Mouse (Mus musculus) lung, adult 2 months (tissue): ENCODE measurements around the gene Gsta2. TPM values are rescaled to one million over a fixed set of nuclear protein-coding genes. Genes with fewer than 3 reads are reported as not detected.

Experiments used
- DNase-seq: peaks from one replicate; pipeline ENCODE4 v3.0.0; 2022
- H3K4me1 ChIP-seq: fragments of 200-500 bp; 2 replicates; pipeline ENCODE4 v1.6.1; 2011; ENCODE audit warnings: low read length; ENCODE audit not compliant: control insufficient read depth, insufficient read depth
- H3K4me3 ChIP-seq: fragments of 200-500 bp; replicated peaks from 2 replicates; pipeline ENCODE3; 2011; ENCODE audit warnings: low read depth, mild to moderate bottlenecking, control low read depth, low read length; ENCODE audit errors: extremely low read depth
- CTCF ChIP-seq: fragments of 200-500 bp; IDR thresholded peaks from 2 replicates; pipeline ENCODE4 v1.5.1; 2011; ENCODE audit warnings: mild to moderate bottlenecking, low read length, control low read depth; ENCODE audit not compliant: insufficient read depth
- POLR2A ChIP-seq: fragments of 200-500 bp; IDR thresholded peaks from 2 replicates; pipeline ENCODE4 v1.6.1; 2011; ENCODE audit warnings: low read depth, mild to moderate bottlenecking, control low read depth, low read length, borderline replicate concordance; ENCODE audit errors: extremely low read depth
- WGBS: fragments of 180-500 bp; shearing (Covaris S2); methylation state at CpG from one replicate; pipeline ENCODE4 v1.1.7; 2018; 5-methylcytosine and 5-hydroxymethylcytosine counted together
- polyA plus RNA-seq: library from polyadenylated mRNA; depleted of rRNA; stranded (reverse); fragments of >200 nt; gene quantifications from 2 replicates; pipeline ENCODE4 v1.2.3, GENCODE M21; 2012

Gene Gsta2
- polyA plus RNA-seq, 1 experiment = 5.0 TPM

DNA sequence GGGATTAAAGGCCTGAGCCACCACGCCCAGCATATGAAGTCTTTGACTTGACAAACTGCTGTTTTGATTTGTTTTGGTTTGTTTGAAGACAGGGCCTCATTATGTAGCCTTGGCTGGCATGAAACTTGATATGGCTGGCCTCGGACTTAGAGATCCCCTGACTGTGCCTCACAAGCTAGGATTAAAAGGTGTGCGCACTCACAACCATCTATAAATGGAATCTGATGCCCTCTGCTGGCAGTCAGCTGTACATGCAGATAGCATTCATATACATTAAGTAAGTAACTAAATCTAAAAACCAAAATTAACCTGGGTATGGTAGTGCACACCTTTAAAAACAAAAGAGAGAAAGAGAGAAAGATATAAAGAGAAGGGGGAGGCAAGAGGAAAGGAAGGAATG, 30.3 kb upstream of the Gsta2 start:
- Histone ChIP-seq H3K4me1 (no peaks in the 10 kb centered on the region), H3K4me3 (no peak overlapping the region)
- TF ChIP-seq CTCF (no peak), POLR2A (no peak)
- 51% methylated on average over 3 of the region's 3 CpGs for WGBS
- DNase-seq = peak; percentile 4

DNA sequence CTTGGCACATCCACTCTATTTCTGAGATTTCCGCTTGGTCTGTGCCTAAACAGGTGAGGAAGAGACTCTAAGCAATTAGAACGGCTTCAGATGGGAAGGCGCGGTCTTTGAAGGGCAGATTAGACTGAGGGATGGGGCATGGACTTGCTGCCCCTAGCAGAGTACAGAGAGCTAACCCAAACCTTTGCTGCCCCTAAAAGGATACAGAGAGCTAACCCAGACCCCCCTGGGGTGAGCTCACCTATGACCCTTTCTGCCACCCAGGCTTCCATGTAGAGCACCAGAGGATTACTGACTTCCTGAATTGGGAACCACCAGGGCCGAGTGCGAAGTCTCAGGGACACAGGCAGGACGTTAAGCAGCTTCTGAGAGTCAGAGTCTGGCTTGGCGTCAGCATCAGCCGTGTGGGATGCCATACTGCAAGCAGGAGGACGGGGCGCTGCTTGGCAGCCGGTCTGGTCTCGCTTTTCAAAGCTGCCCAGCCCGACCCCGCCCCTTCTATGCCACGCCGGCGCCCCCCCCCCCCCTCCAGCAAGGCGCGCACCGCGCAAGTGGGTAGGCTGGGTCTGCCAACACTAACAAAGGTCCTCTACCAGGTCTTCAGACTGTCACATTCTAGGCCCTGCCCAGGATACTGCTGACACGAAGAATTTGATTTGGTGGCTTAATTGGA, 22.7 kb upstream of the Gsta2 start, which contains the start of gene Ooep:
Gene Ooep, minus strand, starts transcription at position 613 of the 673 bp plus-strand sequence.
- DNase-seq = peak; percentile 4
- H3K4me1 ChIP-seq = no peaks in the 10 kb centered on the region
- WGBS = 5% methylated on average over 23 of the region's 23 CpGs
- H3K4me3 ChIP-seq = no peak within 1 kb of the TSS
- TF ChIP-seq POLR2A (no peak), CTCF (no peak)

DNA sequence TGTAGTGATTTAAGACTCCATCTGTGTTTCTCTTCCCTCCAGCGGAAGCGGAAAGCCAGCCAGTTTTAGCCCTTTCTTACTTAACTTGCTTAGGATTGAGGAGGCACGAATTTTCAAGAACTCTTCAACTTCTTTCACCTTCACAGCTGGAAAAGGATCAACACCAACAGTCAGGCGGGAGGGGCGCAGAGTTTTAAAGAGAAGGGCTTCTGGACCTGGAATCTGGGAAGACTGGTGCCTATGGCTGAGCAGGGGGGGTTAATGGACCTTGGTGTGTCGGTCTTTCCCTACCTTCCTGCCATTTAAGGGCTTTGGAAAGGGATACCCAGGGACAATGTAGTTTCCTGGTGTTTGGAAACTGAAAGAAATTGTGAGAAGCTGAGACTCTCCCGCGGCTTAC, 22.0 kb upstream of the Gsta2 start:
- no peak overlapping the region for H3K4me3 ChIP-seq
- TF ChIP-seq CTCF = no peak
- TF ChIP-seq POLR2A = no peak
- H3K4me1 ChIP-seq = no peaks in the 10 kb centered on the region
- peak; percentile 4 for DNase-seq
- 50% methylated on average over 8 of the region's 8 CpGs for WGBS

DNA sequence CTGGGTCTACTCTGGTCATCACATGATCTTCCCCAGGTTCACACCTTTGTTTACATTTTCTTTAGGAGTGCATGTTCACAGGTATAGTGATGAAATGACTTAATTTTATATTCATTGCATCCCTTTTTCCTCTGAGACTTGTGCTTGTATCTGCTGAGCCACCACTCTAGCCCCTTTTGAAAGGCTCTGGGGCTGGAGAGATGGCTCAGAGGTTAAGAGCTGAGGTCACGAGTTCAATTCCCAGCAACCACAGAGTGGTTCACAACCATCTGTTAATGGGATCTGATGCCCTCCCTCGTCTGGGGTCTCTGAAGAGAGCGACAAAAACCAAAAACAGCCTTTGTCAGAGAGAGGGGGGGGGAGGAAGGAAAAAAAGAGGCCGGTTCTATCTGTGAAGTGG, 19.9 kb upstream of the Gsta2 start:
- no peak for DNase-seq
- no peaks in the 10 kb centered on the region for H3K4me1 ChIP-seq
- no peak overlapping the region for H3K4me3 ChIP-seq
- TF ChIP-seq POLR2A (no peak), CTCF (no peak)
- WGBS = 88% methylated on average over 4 of the region's 4 CpGs

DNA sequence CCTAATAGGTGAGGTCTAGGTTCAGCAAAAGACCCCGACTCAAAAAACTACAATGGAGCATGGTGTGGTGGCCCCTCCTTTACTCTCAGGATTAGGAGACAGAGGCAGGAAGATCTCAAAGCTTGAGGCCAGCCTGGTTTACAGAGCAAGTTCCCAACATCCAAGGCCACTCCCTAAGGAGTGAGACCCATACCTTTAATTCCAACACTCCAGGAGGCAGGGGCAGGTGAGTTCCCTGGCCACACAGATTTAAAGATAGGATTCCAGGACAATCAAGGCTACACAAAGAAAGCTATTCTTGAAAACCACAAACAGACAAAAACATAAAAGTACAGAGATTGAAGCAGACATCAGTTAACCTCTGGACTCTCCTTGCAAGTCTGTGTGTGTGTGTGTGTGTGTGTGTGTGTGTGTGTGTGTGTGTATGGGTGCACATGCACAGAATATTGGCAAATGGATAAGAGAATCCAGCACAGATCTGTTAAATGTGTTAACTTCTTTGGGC, 19.3 kb upstream of the Gsta2 start:
- H3K4me1 ChIP-seq = no peaks in the 10 kb centered on the region
- TF ChIP-seq CTCF = no peak
- no peak for TF ChIP-seq POLR2A
- DNase-seq = no peak
- WGBS = 80% methylated on average over 1 of the region's 1 CpGs
- H3K4me3 ChIP-seq = no peak overlapping the region

DNA sequence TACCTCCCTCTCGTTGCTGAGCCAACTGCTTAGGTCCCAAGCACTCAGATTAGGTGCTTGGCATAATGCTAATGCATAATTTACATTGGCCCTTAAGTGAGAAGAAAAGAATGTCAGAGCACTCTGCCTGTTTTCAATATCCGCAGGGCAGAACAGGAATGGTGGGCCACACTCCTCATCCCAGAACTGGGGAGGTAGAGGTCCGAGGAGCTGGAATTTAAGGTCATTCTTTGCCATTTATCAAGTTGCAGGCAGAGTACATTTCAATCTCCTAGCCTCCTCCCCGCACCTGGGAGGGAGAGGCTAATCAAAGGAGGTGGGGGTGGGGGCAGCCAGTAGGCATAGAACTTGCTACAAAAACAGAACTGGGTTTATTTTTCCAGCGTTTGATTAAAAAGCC, 18.8 kb upstream of the Gsta2 start:
- no peak for TF ChIP-seq CTCF
- no peak for TF ChIP-seq POLR2A
- Histone ChIP-seq H3K4me3 (no peak overlapping the region), H3K4me1 (no peaks in the 10 kb centered on the region)
- 44% methylated on average over 5 of the region's 5 CpGs for WGBS
- DNase-seq = no peak

DNA sequence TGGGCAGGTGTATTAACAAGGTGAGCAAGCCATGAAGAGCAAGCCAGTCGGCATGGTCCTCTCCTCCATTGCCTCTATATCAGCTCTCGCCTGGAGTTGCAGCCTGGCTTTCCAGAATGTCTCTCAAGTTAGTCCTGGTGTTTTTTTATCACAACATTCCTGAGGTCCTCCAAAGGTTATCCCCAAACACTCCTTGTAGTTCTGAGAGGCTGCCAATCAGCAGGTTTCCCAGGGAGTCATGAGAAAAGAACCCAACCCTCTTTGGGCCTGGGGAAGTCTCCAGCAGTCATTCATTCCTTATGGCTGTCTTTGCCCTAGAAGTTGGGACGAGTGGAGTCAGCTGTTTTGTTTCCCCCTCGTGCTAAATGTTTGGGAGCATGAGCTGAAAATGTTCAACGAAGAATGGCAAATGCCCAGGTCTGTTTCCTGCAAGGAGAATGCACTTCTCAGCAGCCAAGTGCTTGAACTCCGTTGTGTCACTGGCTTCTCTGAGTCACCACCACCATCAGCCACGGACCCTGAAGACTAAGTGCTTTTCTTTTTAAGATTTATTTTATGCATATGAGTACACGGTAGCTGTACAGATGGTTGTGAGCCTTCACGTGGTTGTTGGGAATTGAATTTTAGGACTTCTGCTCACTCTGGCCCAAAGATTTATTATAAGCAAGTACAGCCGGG, 17.4 kb upstream of the Gsta2 start:
- 56% methylated on average over 10 of the region's 10 CpGs for WGBS
- TF ChIP-seq POLR2A (no peak), CTCF (no peak)
- H3K4me1 ChIP-seq = no peaks in the 10 kb centered on the region
- no peak overlapping the region for H3K4me3 ChIP-seq
- DNase-seq = no peak

DNA sequence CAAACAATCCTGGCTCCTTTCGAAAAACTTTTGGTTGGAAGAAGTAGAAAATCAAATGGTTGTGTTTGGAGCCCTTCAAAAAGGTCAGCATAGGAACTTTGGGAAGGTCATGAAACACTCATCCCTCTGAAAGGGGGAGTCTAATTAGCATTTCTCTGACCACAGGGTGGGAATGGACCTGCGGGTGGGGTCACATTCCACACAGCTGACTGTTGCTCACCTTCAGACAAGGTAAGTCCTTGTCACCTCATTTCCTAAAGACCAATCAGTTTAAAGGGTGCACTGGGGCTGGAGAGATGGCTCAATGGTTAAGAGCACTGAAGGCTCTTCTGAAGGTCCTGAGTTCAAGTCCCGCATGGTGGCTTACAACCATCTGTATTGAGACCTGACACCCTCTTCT, 15.9 kb upstream of the Gsta2 start:
- H3K4me1 ChIP-seq = no peaks in the 10 kb centered on the region
- TF ChIP-seq CTCF (no peak), POLR2A (no peak)
- H3K4me3 ChIP-seq = no peak overlapping the region
- 93% methylated on average over 3 of the region's 3 CpGs for WGBS
- no peak for DNase-seq

DNA sequence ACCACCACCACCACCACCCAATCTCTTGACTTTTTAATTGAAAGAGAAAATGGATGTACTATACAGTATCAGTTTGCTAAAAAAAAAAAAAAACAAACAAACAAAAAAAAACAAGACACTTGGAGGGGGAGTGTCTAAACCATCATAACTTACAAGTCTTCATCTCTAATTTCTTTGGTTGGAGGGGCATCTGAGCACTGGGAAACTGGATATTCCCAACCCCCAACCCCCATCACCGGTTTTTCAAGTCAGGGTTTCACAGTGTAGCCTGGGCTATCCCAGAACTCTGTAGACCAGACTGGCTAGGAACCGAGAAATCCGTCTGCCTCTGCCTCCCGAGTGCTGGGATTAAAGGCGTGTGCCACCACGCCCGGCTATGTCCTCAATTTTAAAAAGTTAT, 14.2 kb upstream of the Gsta2 start:
- WGBS = 92% methylated on average over 7 of the region's 7 CpGs
- Histone ChIP-seq H3K4me1 (no peaks in the 10 kb centered on the region), H3K4me3 (no peak overlapping the region)
- DNase-seq = no peak
- TF ChIP-seq POLR2A = no peak
- no peak for TF ChIP-seq CTCF

DNA sequence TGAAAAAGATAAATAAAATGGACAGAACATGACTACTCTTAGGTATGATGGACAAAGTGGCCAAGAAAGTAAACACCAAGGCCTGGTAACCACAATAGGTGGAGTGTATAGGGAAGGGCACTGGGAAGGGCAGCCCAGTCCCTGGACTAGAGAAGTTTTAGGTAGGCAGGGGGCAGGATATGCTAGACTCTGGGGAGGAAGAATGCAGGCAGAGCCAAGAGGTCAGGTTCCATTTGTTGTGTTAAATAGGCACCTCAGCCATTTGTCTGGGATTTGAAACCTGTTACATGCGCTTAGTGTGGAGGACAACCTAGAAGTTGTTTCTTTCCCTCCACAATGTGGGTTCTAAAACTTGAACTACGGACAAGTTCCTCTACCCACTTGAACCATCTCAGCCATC, 13.8 kb upstream of the Gsta2 start:
- TF ChIP-seq CTCF (no peak), POLR2A (no peak)
- no peak for DNase-seq
- WGBS = 92% methylated on average over 2 of the region's 2 CpGs
- Histone ChIP-seq H3K4me1 (no peaks in the 10 kb centered on the region), H3K4me3 (no peak overlapping the region)
